Mouse (Mus musculus) liver, embryonic 15.5 days (tissue): ENCODE data around the gene Flnc. TPM values are rescaled to one million over a fixed set of nuclear protein-coding genes. Genes with fewer than 3 reads are reported as not detected.
A peak's percentile ranks its signal among the peaks of the same experiment; 100 is the strongest.

ENCODE experiments used
- ATAC-seq: fragments of 200-750 bp; cut with Nextera tagmentation; 2 replicates; pipeline ENCODE4 v1.8.0; 2017; ENCODE audit warnings: moderate number of reproducible peaks, mild to moderate bottlenecking, moderate library complexity; ENCODE audit not compliant: insufficient read depth
- H3K27ac ChIP-seq: fragments of 300-500 bp; sonication (generic); replicated peaks from 2 replicates; pipeline ENCODE4 v1.5.1; 2015; ENCODE audit warnings: mild to moderate bottlenecking, inconsistent platforms
- H3K27me3 ChIP-seq: fragments of 300-500 bp; sonication (generic); 2 replicates; pipeline ENCODE4 v1.6.1; 2015; ENCODE audit warnings: mild to moderate bottlenecking, inconsistent platforms
- H3K36me3 ChIP-seq: fragments of 300-500 bp; sonication (generic); replicated peaks from 2 replicates; pipeline ENCODE4 v1.6.1; 2015; ENCODE audit warnings: moderate library complexity, mild to moderate bottlenecking, inconsistent platforms
- H3K4me1 ChIP-seq: fragments of 300-500 bp; sonication (generic); replicated peaks from 2 replicates; pipeline ENCODE4 v1.6.1; 2015; ENCODE audit warnings: inconsistent platforms
- H3K4me2 ChIP-seq: fragments of 300-500 bp; sonication (generic); 2 replicates; pipeline ENCODE4 v1.6.1; 2015; ENCODE audit warnings: moderate library complexity, mild to moderate bottlenecking, inconsistent platforms
- H3K4me3 ChIP-seq: fragments of 300-500 bp; sonication (generic); replicated peaks from 2 replicates; pipeline ENCODE4 v1.5.1; 2015; ENCODE audit warnings: mild to moderate bottlenecking, inconsistent platforms
- H3K9ac ChIP-seq: fragments of 300-500 bp; sonication (generic); 2 replicates; pipeline ENCODE4 v1.6.1; 2015; ENCODE audit warnings: moderate library complexity, mild to moderate bottlenecking, inconsistent platforms
- H3K9me3 ChIP-seq: fragments of 300-500 bp; sonication (generic); replicated peaks from 2 replicates; pipeline ENCODE4 v1.6.1; 2016; ENCODE audit warnings: inconsistent platforms
- WGBS: fragments of 180-500 bp; shearing (Covaris S2); methylation state at CpG from one replicate; pipeline ENCODE4 v1.1.7; 2015; ENCODE audit warnings: mixed read lengths; ENCODE audit not compliant: insufficient replicate concordance; 5-methylcytosine and 5-hydroxymethylcytosine counted together
- polyA plus RNA-seq: library from polyadenylated mRNA; unstranded; fragments of >200 nt; fragmentation: Nextera tagmentation; extraction: Ambion mirVana; gene quantifications from 2 replicates; pipeline ENCODE4 v1.2.1, GENCODE M21; 2015

Gene Flnc
- polyA plus RNA-seq, 1 experiment from 2014 or later = 1.1 TPM

GRCm38 (mm10) chr6:29432156-29432555 is 900 bp upstream of the Flnc start:
- H3K4me1 ChIP-seq = peaks cover 7% of the 10 kb centered on the region; the same call in 1 of the 2 replicates
- H3K27me3 ChIP-seq = peaks cover 76% of the 10 kb centered on the region
- H3K4me3 ChIP-seq = no peak overlapping the region
- no peak overlapping the region for H3K9ac ChIP-seq
- no peak overlapping the region for H3K27ac ChIP-seq
- H3K9me3 ChIP-seq = no peaks in the 10 kb centered on the region
- WGBS = 43% methylated on average over 3 of the region's 3 CpGs
- ATAC-seq = no peak
- no peaks in the 10 kb centered on the region for H3K36me3 ChIP-seq
- no peak overlapping the region for H3K4me2 ChIP-seq

- ATAC-seq = no peak
- Histone ChIP-seq H3K27ac (no peak overlapping the region), H3K4me3 (peak overlapping the region; percentile 37), H3K4me1 (peaks cover 7% of the 10 kb centered on the region; the same call in 1 of the 2 replicates), H3K4me2 (peak overlapping the region; percentile 57), H3K9ac (no peak overlapping the region), H3K9me3 (no peaks in the 10 kb centered on the region), H3K36me3 (no peaks in the 10 kb centered on the region), H3K27me3 (peaks cover 79% of the 10 kb centered on the region)
These were observed 399 bp upstream of the Flnc start for GRCm38 (mm10) chr6:29432676-29433037.

GRCm38 (mm10) chr6:29433804-29434795 is 1.0 kb downstream of the Flnc start:
- H3K9ac ChIP-seq = no peak overlapping the region
- H3K4me1 ChIP-seq = peaks cover 7% of the 10 kb centered on the region; the same call in 1 of the 2 replicates

GRCm38 (mm10) chr6:29434911-29435691 is 2.0 kb downstream of the Flnc start:
- Histone ChIP-seq H3K4me3 (no peak overlapping the region), H3K36me3 (no peaks in the 10 kb centered on the region), H3K9me3 (no peaks in the 10 kb centered on the region), H3K4me1 (peaks cover 7% of the 10 kb centered on the region; the same call in 1 of the 2 replicates), H3K4me2 (peak overlapping the region; percentile 15; the same call in 1 of the 2 replicates), H3K9ac (no peak overlapping the region), H3K27me3 (peaks cover 79% of the 10 kb centered on the region), H3K27ac (no peak overlapping the region)
- ATAC-seq = no peak
- WGBS = 8% methylated on average over 11 of the region's 13 CpGs

More at GRCm38 (mm10) chr6:29433804-29434795, 1.0 kb downstream of the Flnc start:
- no peak overlapping the region for H3K27ac ChIP-seq
- peak overlapping the region; percentile 37 for H3K4me3 ChIP-seq
- H3K4me2 ChIP-seq = peak overlapping the region; percentile 57
- 5% methylated on average over 27 of the region's 27 CpGs for whole genome bisulfite sequencing
- H3K36me3 ChIP-seq = no peaks in the 10 kb centered on the region
- H3K27me3 ChIP-seq = peaks cover 79% of the 10 kb centered on the region
- no peaks in the 10 kb centered on the region for H3K9me3 ChIP-seq
- no peak for ATAC-seq

GRCm38 (mm10) chr6:29435940-29436451 is 2.9 kb downstream of the Flnc start:
- Histone ChIP-seq H3K4me2 (no peak overlapping the region), H3K27ac (no peak overlapping the region), H3K4me1 (peaks cover 7% of the 10 kb centered on the region; the same call in 1 of the 2 replicates), H3K27me3 (peaks cover 71% of the 10 kb centered on the region), H3K9me3 (no peaks in the 10 kb centered on the region), H3K9ac (no peak overlapping the region), H3K4me3 (no peak overlapping the region), H3K36me3 (no peaks in the 10 kb centered on the region)
- ATAC-seq = no peak
- 38% methylated on average over 6 of the region's 6 CpGs for WGBS

- ATAC-seq = no peak
- Histone ChIP-seq H3K36me3 (no peaks in the 10 kb centered on the region), H3K4me1 (peaks cover 7% of the 10 kb centered on the region; the same call in 1 of the 2 replicates), H3K9ac (no peak overlapping the region), H3K4me3 (no peak overlapping the region), H3K4me2 (no peak overlapping the region), H3K9me3 (no peaks in the 10 kb centered on the region), H3K27ac (no peak overlapping the region), H3K27me3 (peaks cover 65% of the 10 kb centered on the region)
- WGBS = 11% methylated on average over 11 of the region's 11 CpGs
These were observed 3.4 kb downstream of the Flnc start for GRCm38 (mm10) chr6:29436461-29436934.

- H3K27me3 ChIP-seq = peaks cover 38% of the 10 kb centered on the region
- ATAC-seq = no peak
These were observed 6.2 kb downstream of the Flnc start for GRCm38 (mm10) chr6:29439251-29439650.

GRCm38 (mm10) chr6:29439789-29440188 is 6.7 kb downstream of the Flnc start:
- H3K36me3 ChIP-seq = no peaks in the 10 kb centered on the region
- H3K9ac ChIP-seq = no peak overlapping the region
- 69% methylated on average over 6 of the region's 6 CpGs for WGBS
- no peak overlapping the region for H3K4me2 ChIP-seq
- no peaks in the 10 kb centered on the region for H3K9me3 ChIP-seq
- H3K4me1 ChIP-seq = no peaks in the 10 kb centered on the region
- H3K27ac ChIP-seq = no peak overlapping the region
- ATAC-seq = no peak
- H3K27me3 ChIP-seq = peaks cover 33% of the 10 kb centered on the region
- no peak overlapping the region for H3K4me3 ChIP-seq

More at GRCm38 (mm10) chr6:29439251-29439650, 6.2 kb downstream of the Flnc start:
- no peak overlapping the region for H3K4me3 ChIP-seq
- 66% methylated on average over 4 of the region's 4 CpGs for WGBS
- no peak overlapping the region for H3K27ac ChIP-seq
- no peak overlapping the region for H3K9ac ChIP-seq
- H3K4me1 ChIP-seq = no peaks in the 10 kb centered on the region
- no peak overlapping the region for H3K4me2 ChIP-seq
- no peaks in the 10 kb centered on the region for H3K9me3 ChIP-seq
- H3K36me3 ChIP-seq = no peaks in the 10 kb centered on the region

GRCm38 (mm10) chr6:29444773-29445172 is 11.7 kb downstream of the Flnc start:
- no peak overlapping the region for H3K9ac ChIP-seq
- no peaks in the 10 kb centered on the region for H3K9me3 ChIP-seq
- no peak overlapping the region for H3K27ac ChIP-seq
- no peak overlapping the region for H3K4me2 ChIP-seq
- H3K27me3 ChIP-seq = no peaks in the 10 kb centered on the region
- H3K4me3 ChIP-seq = no peak overlapping the region
- no peaks in the 10 kb centered on the region for H3K36me3 ChIP-seq
- WGBS = 50% methylated on average over 11 of the region's 11 CpGs
- no peak for ATAC-seq
- H3K4me1 ChIP-seq = no peaks in the 10 kb centered on the region

- no peak overlapping the region for H3K9ac ChIP-seq
- no peak overlapping the region for H3K27ac ChIP-seq
- 75% methylated on average over 7 of the region's 7 CpGs for WGBS
- H3K4me3 ChIP-seq = no peak overlapping the region
- no peaks in the 10 kb centered on the region for H3K4me1 ChIP-seq
- H3K27me3 ChIP-seq = no peaks in the 10 kb centered on the region
- H3K4me2 ChIP-seq = no peak overlapping the region
- no peaks in the 10 kb centered on the region for H3K36me3 ChIP-seq
- ATAC-seq = no peak
- no peaks in the 10 kb centered on the region for H3K9me3 ChIP-seq
These were observed 12.3 kb downstream of the Flnc start for GRCm38 (mm10) chr6:29445354-29445753.

- WGBS = 24% methylated on average over 4 of the region's 4 CpGs
- Histone ChIP-seq H3K36me3 (no peaks in the 10 kb centered on the region), H3K4me1 (no peaks in the 10 kb centered on the region), H3K27me3 (no peaks in the 10 kb centered on the region), H3K27ac (no peak overlapping the region), H3K9me3 (no peaks in the 10 kb centered on the region), H3K4me3 (no peak overlapping the region), H3K4me2 (no peak overlapping the region), H3K9ac (no peak overlapping the region)
- ATAC-seq = no peak
These were observed 16.8 kb downstream of the Flnc start for GRCm38 (mm10) chr6:29449858-29450257.
